Mouse (Mus musculus) heart, postnatal 0 days (tissue): ENCODE data around the gene Arhgef40.

Source experiments
- CTCF ChIP-seq: IDR thresholded peaks from 2 replicates; pipeline ENCODE4 v1.5.1; 2016; ENCODE audit warnings: antibody characterized with exemption, control low read depth, low read depth
- EP300 ChIP-seq: IDR thresholded peaks from 2 replicates; pipeline ENCODE4 v1.6.1; 2016; ENCODE audit warnings: antibody characterized with exemption, low read depth

DNA sequence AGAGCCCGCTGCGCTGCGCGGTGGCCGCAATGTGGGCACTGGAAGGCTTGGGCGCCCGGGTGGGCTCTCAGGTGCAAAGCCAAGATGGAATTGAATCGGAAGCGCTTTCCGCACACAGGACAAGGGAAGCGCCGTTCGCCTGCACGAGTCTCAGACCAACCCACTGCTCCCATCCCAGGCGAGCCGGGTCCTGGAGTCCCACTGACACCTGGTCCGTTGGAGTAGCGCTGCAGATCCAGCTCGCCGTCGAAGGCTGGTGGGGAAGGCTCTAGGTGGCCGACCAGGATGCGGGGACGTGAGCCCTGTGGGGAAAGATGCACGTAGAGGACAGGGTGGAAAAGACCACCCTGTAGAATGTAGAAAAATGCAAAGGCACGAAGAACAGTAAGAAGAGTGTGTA lies 24.8 kb downstream of the Arhgef40 start:
- TF ChIP-seq EP300 (no peak), CTCF (no peak)
